Mouse (Mus musculus) megakaryocyte-erythroid progenitor cell, adult 5-6 weeks (primary cell): Measurements from ENCODE around the gene Bard1. TPM values are rescaled to one million over a fixed set of nuclear protein-coding genes. Genes with fewer than 3 reads are reported as not detected.
A peak's percentile ranks its signal among the peaks of the same experiment; 100 is the strongest.

Experiments used
- ATAC-seq: replicated peaks from 2 replicates; pipeline ENCODE4 v1.8.0; 2016; ENCODE audit warnings: mild to moderate bottlenecking, inconsistent platforms; ENCODE audit not compliant: severe bottlenecking, poor library complexity, low FRiP score, low TSS enrichment
- total RNA-seq, 2 experiments: library from RNA; stranded (forward) in 1 of 2; stranded (reverse) in 1 of 2; fragments of 200-1000, 215-1000 nt in 1 of 2; fragments of >200 nt in 1 of 2; fragmentation: Nextera tagmentation in 1 of 2; gene quantifications; 2 replicates each; pipeline ENCODE4 v1.2.3; 2014 to 2017

Gene Bard1
- total RNA-seq, 2 experiments from 2014 or later: 18.9 to 31.7 TPM

DNA sequence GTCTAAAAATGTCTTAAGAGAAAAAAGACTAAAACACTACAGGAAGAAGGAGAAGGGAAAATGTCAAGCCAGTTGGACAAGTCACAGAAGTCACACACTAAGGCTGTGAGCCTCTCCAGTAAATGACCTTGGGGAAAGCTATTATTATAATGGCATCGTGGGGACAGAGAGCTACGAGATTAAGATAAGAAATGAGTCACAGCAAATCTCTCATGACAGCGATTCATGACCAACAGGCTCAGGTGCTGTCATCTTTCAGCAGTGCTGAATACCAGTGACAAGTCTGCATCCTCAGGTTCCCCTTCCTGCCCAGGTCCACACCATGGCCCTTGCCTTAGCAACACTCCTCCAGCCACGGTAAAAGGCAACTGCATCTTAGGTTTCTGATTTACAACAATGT, 46.8 kb downstream of the Bard1 start:
- ATAC-seq: no peak

DNA sequence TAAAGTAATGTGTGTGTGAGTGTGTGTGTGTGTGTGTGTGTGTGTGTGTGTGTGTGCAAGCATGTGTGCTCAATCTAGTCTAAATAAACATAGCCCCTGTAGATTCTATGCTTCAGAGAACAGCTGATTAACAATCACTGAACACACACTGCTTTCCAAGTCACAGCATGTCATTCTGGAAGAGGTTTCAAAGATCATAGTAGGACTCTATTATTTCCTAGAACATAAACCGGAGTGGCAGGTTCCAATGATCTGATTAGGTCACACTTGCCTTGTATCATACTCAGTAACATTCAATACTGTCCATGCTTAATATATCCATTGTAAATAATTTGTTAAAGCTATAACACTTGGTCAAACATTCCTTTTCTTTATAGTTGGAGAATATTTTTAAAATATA, 47.5 kb downstream of the Bard1 start:
- no peak for ATAC-seq

DNA sequence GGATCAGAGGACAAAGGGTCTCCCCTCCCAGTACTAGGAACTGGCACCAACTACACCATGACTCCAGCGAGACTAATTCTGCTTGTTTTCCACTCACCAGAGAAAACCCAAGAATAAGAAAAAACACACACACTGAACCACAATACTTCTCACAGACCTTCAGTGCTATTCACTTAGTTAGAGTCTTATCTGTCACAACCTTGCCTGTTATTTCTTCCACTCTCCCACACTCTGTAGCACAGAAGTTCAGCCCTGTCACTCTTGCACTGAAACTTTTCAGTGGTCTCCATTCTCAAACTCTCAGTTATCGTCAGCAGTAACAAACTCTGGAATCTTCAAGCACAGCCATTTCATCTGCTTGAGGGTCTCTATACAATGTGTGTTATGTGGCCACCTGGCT, 50.2 kb downstream of the Bard1 start:
- ATAC-seq: peak; percentile 81

DNA sequence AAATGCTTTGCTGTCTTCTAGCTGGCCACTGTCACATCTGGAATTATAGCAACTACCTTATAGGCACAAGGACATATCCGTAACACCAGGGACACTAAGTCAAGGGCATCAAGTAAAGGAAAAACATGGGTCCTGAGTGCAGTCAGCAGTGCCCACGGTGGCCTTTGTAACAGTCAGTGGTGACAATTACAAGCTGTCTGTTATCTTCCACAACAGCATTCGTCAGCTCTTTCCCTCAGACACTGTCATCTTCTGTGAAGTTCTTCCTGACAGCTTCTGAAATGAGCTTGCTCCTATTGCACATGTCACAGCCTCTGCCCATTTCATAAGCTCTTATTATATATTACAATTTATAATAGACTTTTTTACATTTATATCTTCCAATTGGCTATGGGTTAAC, 50.7 kb downstream of the Bard1 start:
- ATAC-seq: 0 out of 2 replicates have a peak, but pooled peaks have one; percentile 48

DNA sequence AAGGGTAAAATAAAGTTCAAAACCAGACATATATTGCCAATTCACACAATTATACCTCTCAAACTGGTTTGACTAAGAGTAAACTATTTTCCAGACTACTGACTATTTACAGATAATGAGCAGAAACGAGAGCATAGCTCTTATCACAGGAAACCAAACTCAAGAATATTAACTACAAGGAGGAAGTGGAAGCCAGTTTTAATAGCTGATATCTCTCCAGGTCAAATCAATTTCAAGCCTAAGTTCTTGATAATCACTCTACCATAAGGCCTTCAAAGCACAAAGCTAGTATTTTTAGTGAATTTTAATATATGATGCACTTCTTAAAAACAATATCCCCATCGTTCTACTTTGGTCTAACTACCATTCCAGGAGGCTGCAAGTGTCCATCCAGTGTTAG, 57.8 kb downstream of the Bard1 start:
- peak; percentile 81 for ATAC-seq

DNA sequence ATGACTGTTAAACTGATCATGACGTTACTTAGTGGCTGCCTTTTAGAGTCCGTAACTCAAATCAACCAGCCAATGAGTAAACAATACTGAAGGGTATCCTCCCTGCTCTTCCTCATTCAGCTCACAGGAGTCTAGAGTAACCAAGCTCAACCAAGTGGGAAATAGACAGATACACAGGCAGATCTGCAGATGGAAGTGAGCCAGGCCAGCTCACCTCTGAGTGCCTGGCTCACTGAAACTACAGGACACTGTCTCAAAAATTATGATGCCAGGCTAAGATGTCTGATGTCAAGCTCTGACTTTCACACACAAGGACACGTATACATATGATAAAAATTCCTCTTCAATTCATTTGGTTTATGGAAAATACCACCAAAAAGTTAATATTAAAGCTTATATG, 59.0 kb downstream of the Bard1 start:
- ATAC-seq: no peak

DNA sequence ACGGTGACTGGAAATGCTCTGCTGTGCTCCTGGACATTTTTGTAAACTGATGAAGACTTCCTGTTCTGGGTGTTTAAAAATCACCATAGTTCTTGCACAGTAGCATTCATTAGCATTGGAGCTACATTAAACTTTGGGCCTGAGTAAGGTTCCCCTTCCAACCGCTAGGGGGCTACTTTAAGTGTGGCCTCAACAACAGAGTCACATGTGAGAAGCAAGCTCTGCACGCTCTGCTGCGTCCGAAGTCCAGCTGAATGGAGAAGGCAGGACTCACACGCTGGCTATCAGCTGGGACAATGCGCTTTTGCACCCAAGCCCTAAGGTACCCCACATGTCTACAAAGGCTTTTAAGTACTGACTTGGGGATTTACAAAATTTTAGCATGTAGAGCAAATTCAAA, 65.9 kb downstream of the Bard1 start:
- ATAC-seq: peak; percentile 79

DNA sequence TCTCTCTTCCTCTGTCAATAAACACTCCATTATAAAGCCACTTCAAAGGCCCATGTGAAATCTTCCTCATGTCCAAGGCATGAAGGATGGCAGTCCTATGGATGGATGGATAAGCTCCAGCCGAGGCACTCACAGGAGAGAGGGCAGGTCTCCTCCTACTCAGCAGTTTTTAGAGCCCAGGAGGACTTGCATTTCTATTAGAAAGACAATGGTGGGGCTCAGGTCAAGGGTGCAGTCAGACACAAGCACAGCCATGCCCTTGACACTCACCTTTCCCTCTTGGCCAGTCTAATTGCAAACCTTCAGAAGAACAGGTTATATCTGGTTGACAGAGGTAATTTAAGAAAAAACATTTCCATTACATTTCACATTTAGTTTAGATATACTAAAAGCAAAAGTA, 67.4 kb downstream of the Bard1 start:
- no peak for ATAC-seq

DNA sequence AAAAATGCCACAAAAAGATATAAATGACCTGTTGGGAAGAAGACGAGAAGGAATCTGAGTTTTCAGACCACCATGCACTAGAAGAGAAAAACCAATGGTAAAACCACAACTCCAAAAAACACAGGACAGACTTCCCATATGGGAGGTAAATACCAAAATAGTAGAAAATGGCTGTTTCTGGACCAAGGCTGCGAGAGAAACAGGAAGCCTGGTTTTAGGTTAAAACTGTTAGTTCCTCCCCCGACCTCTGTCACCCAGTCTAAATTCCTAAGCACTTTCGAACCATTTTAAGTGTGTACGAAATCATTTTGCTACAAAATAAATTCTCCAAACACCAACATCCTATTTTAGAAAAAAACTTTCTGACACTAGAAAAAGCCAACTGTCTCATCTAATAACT, 80.2 kb downstream of the Bard1 start:
- no peak for ATAC-seq

DNA sequence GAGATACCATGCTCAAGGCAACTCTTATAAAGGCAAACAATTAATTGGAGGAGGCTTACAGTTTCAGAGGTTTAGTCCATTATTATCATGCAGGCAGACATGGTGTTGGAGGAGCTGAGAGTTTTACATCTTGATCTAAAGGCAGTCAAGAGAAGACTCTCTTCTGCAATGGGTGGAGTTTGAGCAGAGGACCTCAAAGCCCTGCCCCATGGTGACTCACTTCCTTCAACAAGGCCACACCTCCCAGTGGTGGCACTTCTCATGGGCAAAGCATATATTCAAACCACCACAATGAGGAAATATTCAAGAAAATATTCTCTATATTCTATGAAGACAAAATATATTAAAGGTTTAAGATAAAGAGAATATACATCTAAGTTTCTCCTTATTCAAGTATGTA, 88.6 kb downstream of the Bard1 start:
- ATAC-seq: no peak

DNA sequence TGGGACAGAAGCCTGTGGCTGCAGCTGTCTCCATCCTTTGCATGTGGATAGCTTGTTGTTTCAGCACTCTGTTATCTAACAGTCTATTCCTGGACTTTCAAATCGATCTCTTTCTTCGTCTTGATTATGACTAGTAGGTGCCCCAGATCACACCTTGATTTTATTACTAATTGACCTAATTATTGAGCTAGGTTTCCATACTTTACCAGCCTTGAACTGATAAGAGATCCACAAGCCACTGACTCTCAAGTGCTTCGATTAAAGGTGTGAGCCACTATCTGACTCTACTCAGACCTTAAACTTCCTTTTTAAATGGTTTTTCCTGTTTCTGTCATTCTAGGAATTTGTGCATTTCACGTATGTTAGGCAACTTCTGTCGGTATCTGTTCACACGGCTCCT, 96.9 kb downstream of the Bard1 start:
- ATAC-seq: no peak

DNA sequence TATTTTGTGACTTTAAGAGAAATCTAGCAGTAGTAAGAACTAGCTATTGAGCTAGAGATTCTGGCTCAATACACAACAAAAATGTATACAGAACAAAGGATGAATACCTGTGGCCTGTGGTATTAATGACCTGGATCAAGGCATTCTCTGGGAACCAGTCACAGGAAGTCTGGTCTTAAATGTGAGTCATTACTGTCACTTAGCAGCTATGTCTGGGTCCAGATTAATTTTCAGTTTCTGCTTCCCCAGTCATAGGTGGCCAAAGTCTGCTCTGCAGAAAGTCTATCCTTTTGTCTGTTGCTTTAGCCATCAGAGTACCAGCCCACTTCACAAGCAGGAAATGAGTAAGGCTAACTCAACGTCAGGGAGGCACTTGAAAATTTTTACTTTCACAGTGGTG, 98.8 kb downstream of the Bard1 start:
- ATAC-seq: no peak

DNA sequence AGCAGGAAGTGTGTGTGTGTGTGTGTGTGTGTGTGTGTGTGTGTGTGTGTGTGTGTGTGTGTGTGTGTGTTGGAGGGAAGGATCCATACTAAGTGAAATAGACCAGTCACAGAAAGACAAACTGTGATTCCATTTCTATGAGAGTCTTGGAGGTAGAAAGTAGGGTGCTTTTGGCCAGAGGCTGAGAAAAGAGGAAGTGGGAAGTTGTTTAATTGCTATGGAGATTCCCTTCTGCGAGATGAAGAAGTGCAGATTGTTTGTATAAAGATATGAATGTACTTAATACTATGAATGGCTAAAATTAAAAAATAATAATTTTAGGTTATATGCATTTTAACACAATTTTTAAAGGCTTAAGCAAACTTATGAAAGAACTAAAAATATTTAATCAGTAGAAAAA, 99.2 kb downstream of the Bard1 start:
- ATAC-seq: no peak

DNA sequence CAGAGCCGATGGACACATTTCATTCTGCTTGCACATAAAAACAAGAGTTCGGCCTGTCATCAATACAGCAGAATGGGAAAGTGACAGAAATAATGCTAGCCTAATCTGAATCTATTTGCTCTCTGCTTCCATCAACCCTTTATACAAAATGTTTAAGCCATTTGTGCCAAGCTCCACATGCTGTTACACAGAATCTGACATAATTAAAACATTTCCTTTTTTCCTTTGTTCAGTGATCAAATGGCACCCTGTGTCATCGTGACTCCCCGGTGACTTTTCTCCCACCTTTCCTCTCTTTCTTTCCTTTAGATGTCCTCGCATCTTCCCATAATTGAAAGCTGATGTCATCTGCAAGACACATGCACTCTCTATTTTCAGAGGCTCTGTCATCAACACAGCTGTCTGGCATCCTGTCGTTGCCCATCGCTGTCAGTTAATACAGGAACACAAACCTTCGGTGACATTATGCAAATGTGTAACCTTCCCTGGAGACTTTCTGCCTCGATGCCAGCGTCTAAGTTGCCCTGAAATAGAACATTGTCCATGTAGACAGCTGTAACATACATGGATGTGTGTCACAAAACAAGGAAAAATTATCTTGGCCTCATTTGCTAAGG, 105.5 kb downstream of the Bard1 start:
- ATAC-seq: no peak

DNA sequence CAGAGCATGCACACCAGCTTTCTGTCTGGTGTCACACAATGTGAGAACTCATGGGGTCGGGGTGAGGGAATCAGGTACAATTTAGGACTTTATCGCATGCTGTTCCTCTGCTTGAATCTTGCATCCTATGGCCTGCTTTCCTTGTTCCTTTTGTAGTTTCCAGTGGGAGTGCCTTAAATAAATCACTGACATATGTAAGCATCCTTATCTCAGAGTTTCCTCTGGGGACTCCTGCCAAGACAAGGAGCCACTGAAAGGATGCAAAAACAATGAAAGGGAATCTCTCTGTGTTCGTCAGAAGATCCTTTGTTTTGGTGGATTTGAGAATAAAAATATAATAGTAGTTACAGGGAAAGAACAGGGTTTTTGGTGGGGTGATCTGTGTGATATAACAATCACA, 106.2 kb downstream of the Bard1 start:
- ATAC-seq: no peak
